Mouse (Mus musculus) heart, adult 11 months (tissue): ENCODE measurements around the gene Tmem88b.
A peak's percentile ranks its signal among the peaks of the same experiment; 100 is the strongest.

Experiments
- DNase-seq: peaks from one replicate; pipeline ENCODE4 v3.0.0; 2022

The Tmem88b gene

GRCm38 (mm10) chr4:155785819-155786218 lies at the start of gene Tmem88b:
Tmem88b (minus strand) TSS chr4:155785874.
- DNase-seq = peak; percentile 79

DNA sequence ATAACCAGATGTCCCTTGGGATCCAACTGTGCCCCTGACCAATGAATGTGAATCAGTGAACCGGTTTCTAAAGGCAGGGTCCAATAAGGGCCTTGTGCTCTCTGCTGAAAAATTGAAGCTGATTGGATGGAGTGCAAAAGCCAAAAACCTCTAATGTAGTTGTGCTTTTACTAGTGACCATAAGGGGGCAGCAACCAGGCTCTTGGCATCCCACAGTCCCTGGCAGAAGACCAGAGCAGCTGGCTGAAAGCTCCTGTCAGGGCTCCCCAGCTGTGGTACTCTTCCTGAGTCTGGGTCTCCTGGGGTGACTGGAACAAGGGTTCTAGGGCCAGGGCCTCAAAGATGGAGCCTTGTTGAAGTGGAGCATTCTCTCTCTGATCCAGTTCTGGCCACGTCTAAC lies 48.2 kb upstream of the Tmem88b start:
- DNase-seq = peak; percentile 98

DNA sequence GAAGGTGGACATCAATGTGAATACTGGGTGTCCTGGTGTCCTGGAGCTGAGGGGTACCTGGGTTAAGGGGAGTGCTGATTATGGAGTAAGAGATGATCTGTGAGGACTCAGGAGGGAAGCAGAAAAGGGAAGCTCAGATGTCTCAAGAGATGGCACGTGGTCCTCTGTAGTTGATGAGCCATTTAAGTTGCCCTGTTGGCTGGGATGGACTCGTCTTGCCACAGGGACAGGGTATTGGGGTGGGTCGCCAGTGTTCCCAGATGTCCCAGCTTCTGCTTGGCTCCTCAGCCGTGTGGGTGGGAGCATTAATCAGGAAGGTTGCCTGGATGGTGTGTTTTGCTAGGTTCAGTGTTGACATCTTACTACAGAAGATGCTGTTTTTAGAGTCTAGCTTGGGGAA lies 47.6 kb upstream of the Tmem88b start:
- peak; percentile 94 for DNase-seq

- DNase-seq = peak; percentile 92
These were observed 46.6 kb upstream of the Tmem88b start for GRCm38 (mm10) chr4:155832321-155832720.

DNA sequence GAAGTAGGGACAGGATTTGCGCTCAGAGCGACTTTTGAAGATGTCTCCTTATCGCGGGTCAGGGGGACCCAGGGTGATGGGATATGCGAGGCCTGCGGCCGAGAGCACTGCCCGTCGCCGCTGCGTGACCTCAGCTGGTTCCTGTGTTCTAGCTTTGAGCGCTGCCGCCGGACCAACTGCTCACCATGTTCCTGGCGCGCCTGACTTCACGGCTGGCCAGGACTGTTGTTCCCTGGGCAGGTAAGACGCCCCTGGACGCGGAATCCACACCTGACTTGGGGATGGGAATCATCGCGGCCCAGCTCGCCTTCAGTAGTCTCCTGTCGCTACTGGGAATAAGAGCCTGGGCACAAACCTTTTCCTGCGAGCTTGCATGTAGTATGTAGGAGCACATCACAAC lies 46.2 kb upstream of the Tmem88b start:
- no peak for DNase-seq

DNA sequence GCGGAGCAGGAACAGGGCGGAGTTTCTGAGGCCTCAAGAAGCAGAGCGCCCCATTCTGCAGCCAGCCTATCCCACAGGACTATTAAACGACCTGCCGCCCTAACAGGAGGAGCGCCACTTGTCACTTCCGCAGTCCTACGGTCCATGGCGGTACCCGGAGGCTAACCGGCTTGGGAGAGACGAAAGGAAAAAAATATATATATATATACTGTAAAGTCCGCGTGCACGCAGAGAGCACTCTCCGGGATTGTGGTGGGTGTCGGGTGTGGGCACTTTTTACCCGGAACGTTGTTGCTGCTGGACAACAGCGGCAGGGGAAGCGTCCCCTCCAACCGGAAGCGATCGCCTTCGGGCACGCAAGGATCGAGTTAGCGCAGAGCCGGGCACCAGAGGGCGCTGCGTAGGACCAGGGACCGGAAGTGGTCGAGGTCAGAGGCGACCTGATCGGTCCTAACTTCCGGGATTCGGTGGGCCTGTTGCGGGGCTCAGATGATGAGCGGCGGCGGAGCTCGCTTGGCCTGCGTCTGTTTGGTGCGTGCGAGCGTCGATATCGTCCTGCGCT lies 45.6 kb upstream of the Tmem88b start, which contains the start of gene Aurkaip1:
TSS of gene Aurkaip1 (plus strand) at position 68 of the 562 bp plus-strand sequence.
- DNase-seq = peak; percentile 99

GRCm38 (mm10) chr4:155830596-155830995 lies 44.9 kb upstream of the Tmem88b start:
- no peak for DNase-seq

- DNase-seq = no peak
These were observed 44.2 kb upstream of the Tmem88b start for GRCm38 (mm10) chr4:155829866-155830265.

GRCm38 (mm10) chr4:155823443-155823842 lies 37.8 kb upstream of the Tmem88b start:
- DNase-seq = no peak

DNA sequence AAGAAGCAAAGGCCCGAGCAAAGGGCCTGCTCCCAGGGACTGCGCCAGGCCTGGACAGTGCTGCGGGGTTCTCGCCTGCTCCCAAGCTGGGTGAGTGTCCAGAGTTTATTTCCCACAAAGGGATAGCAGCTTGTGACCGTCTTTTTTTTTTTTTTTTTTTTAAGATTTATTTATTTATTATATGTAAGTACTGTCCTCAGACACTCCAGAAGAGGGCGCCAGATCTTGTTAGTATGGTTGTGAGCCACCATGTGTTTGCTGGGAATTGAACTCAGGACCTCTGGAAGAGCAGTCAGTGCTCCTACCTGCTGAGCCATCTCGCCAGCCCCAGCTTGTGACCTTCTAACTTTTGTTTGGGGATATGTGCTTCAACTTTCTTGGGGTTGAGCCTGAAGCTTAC lies 35.4 kb upstream of the Tmem88b start:
- peak; percentile 85 for DNase-seq

DNA sequence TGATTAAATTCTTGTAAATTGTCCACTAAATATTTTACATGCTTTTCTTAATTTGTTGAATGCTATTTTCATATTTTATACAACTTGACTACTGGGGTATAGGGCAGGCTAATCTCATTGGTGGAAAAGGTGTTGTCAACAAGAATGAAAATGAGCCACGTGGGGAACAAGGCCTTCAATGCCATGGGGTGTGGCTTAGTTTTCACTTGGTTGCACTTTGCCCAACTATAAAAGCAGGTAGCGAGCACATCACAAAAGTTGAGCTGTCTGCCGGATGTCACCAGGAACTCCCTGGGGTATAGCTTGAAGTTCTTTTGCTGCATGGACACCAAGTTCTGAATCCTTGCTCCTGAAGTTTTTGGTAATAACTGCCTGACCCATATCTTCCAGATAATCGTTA lies 31.9 kb upstream of the Tmem88b start:
- DNase-seq = peak; percentile 64

GRCm38 (mm10) chr4:155812665-155813181 lies 27.0 kb upstream of the Tmem88b start:
- DNase-seq = peak; percentile 92

DNA sequence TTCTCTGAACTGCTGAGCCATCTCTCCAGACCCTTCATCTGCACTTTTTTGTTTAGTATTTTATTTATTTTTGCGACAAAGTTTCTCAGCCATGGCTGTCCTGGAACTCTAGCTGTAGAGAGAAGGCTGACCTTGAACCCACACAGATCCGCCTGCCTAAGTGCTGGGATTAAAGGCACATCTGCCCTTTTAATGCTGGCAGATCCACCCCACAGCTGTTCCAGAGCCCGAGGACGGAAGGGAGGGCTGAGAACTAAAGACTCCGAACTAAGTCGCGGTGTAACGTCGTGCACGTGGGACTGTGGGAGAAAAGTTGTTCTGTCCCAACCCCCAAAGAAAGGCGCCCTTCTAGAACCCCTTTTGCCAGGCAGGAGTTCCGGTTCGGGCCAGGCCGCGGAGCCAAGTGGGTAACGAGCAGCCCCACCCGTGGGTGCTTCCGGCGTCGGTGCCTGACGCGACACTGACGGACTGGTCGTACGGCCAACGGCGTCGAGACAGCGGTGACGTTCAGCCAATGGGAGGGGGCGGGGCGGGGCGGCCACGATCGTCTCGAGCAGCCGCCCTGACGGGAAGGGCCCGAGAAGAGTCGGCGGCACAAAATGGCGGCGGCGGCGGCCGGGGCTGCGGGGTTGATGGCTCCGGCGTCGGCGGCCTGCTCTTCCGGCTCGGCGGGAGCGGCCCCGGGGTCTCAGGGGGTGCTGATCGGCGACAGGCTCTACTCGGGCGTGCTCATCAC lies 26.4 kb upstream of the Tmem88b start, which contains the start of gene Ccnl2:
TSS of gene Ccnl2 (plus strand) at position 561 of the 736 bp plus-strand sequence.
- peak; percentile 99 for DNase-seq

GRCm38 (mm10) chr4:155807841-155808240 lies 22.2 kb upstream of the Tmem88b start:
- peak; percentile 41 for DNase-seq

DNA sequence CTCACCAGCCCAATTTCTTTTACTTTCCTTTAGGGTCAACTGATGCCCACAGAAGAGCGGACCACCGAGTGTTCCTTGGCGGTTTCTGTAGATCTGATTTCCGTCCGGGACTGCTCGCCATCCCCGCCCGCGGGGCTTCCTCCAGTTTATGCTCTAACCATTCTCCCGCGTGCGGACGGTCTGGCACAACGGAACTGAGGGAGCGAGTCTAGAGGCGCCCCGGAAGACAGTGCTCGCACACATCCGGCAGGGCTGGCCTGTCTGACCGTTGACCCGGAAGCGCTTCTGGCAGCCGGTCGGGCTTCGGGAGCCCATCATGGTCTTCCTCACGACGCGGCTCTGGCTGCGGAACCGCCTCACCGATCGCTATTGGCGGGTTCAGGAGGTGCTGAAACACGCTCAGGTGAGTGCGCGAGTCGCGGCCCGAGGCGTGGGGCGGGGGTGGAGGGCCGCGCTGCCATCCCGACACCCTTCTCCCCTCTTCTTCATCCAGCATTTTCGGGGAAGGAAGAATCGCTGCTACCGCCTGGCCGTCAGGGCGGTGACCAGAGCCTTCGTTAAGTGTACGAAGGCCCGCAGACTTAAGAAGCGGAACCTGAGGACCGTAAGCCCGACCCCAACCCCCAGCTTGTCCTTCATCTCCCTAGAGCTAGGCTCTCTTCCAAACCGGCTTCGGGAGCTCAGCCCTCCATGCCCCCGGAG lies 17.8 kb upstream of the Tmem88b start:
- peak; percentile 99 for DNase-seq

DNA sequence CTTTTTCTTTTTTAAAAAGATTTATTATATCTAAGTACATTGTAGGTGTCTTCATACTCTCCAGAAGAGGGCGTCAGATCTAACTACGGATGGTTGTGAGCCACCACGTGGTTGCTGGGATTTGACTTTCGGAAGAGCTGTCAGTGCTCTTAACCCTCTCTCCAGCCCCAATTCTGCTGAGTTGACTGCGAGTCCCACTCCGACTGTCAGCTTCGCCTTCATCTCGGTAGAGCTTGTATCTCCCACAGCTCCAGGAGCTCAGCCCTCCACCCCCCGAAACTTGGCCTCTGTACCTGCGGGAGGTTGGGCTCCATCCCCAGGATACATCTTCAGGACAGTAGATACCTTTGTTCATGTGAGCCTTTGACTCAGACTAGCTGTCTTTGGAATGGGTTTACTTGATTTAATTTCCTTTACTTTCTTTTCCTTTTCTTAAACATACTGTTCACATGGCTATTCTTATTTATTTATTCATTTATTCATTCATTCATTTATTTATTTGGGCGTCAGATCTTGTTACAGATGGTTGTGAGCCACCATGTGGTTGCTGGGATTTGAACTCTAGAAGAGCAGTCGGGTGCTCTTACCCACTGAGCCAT lies 17.2 kb upstream of the Tmem88b start, which contains the start of gene Mrpl20:
TSS of gene Mrpl20 (plus strand) at position 138 of the 599 bp plus-strand sequence.
- peak; percentile 87 for DNase-seq

- peak; percentile 33 for DNase-seq
These were observed 16.4 kb upstream of the Tmem88b start for GRCm38 (mm10) chr4:155802075-155802474.

DNA sequence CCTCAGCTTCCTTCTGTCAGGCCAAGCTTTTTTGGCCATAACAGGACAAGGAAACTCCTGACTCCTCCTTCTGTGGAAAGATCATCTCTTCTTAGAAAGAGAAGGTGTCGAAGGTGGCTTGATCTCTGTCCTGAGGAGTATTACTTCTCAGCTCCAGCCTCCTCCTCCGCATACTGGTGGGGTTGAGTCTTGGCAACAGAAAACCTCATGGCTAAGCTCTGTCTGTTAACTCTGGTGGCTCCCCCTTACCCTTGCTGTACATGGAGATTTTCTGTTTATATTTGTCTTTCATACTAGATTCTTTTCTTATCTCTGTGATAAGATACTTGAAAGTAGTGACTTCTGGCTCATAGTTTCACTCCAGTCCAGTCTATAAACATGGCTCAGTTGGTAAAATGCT lies 8.1 kb upstream of the Tmem88b start:
- DNase-seq = peak; percentile 72

DNA sequence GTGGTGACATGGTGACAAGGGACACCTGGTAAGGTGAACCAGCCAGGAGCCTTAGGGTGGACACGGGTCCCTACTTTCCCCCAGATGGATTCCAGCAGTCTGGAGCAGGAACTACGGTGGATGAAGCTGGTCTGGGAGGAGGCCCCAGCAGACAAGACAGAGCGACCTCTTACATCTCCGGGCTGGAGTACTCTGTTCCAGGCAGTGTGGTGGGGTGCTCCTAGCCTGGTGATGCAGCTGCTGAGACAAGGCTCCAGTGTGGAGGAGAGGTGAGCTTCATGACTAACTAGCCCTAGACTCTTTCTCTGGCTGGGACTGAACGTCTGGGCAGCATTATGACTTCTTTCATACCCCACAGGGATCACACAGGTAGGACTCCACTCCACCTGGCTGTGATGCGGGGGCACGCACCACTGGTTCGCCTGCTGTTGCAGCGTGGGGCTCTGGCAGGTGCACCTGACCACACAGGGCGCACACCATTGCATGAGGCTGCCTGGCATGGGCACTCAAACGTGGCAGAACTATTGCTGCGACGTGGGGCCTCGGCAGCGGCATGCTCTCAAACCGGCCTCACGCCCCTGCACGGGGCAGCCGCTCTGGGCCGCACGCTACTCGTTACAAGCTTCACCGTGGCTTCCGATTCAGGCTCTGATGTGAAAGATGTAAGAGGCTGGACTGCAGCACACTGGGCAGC lies 5.7 kb upstream of the Tmem88b start:
- no peak for DNase-seq

DNA sequence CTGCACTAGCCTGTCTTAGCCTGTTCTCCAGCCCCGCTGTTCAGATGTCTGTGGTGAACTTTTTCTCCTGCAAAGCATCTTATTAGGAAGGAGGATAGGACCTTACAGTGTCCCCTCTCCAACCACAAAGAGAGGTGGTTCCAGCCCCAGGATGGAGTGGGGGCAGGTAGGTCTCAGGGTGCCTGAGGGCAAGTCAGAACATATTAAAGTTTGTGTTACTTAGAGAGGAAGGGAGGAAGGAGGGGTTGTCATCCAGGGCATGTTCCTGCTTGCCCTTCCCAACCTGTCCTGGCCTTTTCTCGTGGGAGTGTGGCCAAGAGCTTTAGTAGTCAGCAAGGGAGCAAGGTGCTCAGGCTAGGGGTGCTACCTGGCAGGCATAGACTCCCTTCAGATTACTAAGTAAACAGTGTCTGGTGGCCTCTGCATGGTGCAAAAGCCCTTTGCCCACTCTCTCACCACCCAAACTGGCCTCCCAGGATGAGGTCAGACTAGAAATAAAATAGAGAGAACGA lies 5.0 kb upstream of the Tmem88b start:
- DNase-seq = peak; percentile 86

- DNase-seq = peak; percentile 81
These were observed 4.4 kb upstream of the Tmem88b start, which contains the start of gene Ankrd65 for GRCm38 (mm10) chr4:155790021-155790489. Ankrd65 (plus strand) TSS chr4:155790439.

- peak; percentile 87 for DNase-seq
These were observed 3.2 kb upstream of the Tmem88b start for GRCm38 (mm10) chr4:155788833-155789232.
